Mouse (Mus musculus): ENCODE results near the gene Kcnip1.

Gene Kcnip1

GRCm38 (mm10) chr11:33908360-33909175 is 84.4 kb downstream of the Kcnip1 start:
- no peak for DNase-seq (ENCODE audit: low read depth, low spot score)

- DNase-seq (ENCODE audit: low read depth, low spot score) = no peak
Measured at GRCm38 (mm10) chr11:33903494-33903893, 89.5 kb downstream of the Kcnip1 start.

GRCm38 (mm10) chr11:33902377-33902776 is 90.6 kb downstream of the Kcnip1 start:
- no peak for DNase-seq (ENCODE audit: low read depth, low spot score)

GRCm38 (mm10) chr11:33901783-33902182 is 91.2 kb downstream of the Kcnip1 start:
- DNase-seq (ENCODE audit: low read depth, low spot score) = no peak

- DNase-seq (ENCODE audit: low read depth, low spot score) = no peak
Measured at GRCm38 (mm10) chr11:33891084-33891483, 101.9 kb downstream of the Kcnip1 start.

DNA sequence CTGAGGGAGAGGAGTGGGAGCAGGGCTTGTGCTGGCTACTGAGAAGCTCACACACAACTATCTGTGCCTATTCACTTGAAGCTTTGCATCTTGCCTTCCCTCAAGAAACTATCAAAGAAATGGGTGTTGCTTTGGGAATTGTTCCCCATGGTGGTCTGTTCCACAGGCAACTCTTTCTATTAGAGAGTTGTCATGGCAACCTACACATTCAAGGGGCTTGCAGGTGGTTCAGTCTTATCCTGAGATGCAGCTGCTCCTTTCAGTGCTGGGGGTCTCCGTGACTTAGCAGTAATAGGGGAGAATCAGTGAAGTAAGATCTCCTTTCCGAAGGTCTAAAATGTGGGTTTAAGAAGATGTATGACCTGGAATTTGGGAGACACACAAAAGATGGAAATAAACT is 102.6 kb downstream of the Kcnip1 start:
- no peak for DNase-seq (ENCODE audit: low read depth, low spot score)

GRCm38 (mm10) chr11:33887660-33888059 is 105.3 kb downstream of the Kcnip1 start:
- DNase-seq (ENCODE audit: low read depth, low spot score) = no peak

GRCm38 (mm10) chr11:33885981-33886380 is 107.0 kb downstream of the Kcnip1 start:
- no peak for DNase-seq (ENCODE audit: low read depth, low spot score)

GRCm38 (mm10) chr11:33882731-33883328 is 110.1 kb downstream of the Kcnip1 start:
- no peak for DNase-seq (ENCODE audit: low read depth, low spot score)

DNA sequence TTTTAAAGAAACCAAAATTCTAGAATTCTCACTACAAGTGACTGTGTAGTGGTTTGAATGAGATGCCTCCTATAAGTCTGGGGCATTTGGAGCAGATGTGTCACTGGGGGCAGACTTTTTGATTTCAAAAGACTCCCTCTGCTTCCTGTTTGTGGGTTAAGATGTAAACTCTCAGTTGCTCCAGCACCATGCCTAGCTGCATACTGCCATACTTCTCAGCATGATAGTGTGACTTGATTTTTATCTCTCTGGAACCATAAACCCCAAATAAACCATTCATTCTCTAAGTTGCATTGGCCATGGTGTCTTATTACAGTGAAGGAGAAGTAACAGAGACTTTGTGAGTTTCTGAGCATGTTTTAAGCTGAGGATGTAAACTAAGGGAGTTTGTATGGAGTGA is 118.0 kb downstream of the Kcnip1 start:
- DNase-seq (ENCODE audit: low read depth, low spot score) = no peak

DNA sequence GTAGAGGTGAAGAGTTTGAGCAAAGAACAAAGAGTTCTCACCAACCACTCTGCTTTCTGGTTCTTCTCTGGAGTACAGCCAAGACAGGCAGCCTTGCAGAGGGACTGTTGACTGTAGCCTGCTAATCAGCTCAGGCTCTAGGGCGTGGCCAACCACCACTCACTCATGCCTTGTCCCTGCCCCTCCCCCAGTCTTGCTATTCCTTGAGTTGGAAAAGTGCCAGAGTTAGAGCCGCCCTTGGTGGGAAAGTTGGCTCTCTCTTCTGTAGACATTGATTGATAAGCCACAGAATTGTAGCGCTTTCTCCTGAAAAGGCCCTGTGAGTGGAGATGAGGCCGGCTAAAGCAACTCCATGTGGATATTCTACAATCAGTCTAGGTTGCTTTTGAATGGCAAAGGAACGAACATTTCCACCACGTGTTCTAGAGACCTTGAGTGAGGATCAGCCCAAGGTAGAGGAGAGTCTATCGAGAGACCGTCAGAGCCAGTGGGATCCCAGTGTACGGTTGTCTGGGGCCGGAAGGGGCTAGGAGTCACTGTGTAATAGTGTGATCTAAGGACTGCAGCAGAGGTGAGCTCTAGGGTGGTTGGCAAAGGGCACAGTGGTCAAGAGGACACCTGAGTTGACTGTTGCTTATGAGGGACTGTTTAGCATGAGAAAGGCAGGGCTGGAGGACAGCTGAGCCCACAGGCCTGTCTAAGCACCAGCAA is 119.7 kb downstream of the Kcnip1 start:
- no peak for DNase-seq (ENCODE audit: low read depth, low spot score)

DNA sequence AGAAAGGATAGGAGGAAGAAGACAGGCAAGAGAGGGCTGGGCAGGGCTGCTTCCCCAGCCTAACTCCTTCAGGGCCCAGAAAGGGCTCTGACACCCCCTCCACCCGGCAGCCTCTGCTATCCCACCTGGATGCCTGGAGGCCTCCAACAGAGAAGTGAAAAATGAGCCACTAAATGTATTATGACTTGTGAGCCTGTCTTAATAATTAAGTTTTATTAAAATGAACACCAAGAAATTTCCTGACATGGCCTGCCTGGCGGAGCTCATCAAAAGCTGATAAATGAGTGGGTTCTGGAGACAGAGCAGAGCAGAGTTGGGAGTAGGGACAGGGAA is 120.3 kb downstream of the Kcnip1 start:
- no peak for DNase-seq (ENCODE audit: low read depth, low spot score)

DNA sequence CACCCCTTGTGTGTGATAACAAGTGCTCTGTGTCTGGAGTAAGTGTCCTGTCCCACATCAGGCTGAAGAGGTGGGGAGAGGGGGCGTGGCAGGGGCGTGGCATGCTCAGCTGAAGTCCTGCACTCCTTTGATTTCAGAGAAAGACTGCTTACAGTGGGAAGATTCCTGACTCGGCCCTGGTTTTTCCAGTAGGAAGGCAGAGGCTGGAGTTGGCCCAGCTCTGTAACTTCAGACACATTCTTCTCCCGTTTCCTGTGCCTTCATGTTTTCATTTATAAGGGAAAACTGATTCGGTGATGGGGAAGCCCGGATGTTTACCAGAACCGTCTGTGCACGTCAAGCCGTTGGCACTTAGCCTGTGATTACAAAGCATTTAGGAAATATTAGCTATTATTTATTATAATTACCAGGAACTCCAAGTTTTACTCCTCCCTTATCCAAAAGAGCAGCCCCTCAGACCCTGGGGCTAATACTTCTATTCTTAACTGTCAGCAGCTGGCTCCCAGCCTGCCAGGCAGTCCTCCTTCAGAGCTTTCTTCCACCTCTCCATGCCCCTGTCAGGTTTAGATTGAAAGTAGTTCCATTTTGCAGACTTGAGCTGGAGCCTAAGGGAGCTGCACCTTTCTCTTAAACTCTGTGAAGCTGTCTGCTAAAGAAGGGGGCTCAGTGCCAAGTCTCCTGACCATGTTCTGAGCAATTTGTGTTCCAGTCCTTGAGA is 120.8 kb downstream of the Kcnip1 start:
- no peak for DNase-seq (ENCODE audit: low read depth, low spot score)

DNA sequence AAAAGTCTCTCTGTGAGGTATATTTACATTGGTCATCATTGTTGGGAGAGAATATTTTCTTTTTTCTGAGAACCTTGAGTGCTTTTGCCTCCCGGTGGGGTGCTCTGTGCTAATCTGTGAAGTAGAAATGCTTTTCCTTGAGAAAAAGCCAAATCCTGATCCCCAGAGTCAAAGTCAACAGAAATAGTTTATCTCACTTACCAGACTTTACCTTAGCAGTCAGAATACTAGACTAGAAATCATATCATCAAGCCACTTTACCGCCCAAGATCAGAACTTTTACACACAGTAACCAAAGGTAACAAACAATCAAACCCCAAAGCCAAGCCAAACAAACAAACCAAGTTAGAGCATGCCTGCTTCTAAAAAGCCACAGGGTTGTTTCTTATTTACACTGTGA is 122.7 kb downstream of the Kcnip1 start:
- DNase-seq (ENCODE audit: low read depth, low spot score) = no peak

- no peak for DNase-seq (ENCODE audit: low read depth, low spot score)
Measured at GRCm38 (mm10) chr11:33869559-33869958, 123.4 kb downstream of the Kcnip1 start.

DNA sequence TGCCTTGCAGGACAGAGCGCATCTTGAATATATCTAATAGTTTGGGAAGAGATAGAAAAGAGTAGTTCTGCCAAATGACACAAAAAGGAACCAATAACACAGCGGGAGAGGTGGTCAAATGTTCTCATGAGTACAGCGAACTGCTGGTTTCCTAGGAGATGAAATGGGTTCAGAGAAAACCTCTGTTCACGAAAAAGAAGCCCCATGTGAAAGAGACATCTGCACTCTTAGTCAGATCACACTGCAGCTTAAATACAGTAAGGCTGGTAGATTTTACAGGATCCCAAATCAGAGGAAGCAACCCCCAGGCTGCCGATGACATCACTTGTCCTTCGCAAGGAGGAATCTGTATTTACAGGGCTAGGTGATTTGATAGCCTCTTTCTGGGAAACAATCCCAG is 126.2 kb downstream of the Kcnip1 start:
- no peak for DNase-seq (ENCODE audit: low read depth, low spot score)

DNA sequence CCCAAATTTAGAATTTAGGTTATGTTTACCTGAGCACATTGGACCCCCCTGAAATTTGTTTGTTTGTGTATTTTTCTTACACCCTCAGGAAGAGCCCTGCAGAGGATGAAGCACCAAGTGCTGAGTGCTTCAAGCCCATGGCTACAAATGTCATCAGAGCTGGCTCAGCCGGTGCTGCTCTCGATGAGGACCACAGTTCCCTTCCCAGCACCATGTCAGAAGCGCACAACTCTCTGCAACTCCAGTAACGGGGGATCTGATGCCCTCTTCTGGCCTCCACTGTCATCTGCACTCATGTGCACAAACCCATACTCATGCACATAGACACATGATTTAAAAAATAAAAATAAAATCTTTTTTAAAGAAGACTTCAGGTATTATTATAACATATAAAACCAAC is 128.7 kb downstream of the Kcnip1 start:
- DNase-seq (ENCODE audit: low read depth, low spot score) = no peak

DNA sequence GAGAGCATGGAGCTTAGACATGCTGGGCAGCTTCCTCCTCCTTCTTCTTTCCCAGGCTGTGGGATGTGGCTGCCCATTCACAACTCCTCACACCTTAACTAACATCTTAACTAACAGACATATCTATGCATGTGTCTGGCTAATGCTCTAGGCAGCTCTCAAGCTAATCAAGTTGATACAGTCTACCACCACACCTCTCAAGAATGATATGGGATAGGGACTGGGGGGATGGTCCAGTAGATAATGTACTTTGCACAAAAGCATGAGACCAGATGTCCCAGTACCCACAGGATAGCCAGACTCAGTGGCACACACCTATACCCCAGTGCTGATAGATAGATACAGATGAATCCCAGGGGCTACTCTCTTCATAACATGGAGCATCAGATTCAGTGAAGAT is 131.1 kb downstream of the Kcnip1 start:
- DNase-seq (ENCODE audit: low read depth, low spot score) = no peak

GRCm38 (mm10) chr11:33860905-33861582 is 131.9 kb downstream of the Kcnip1 start:
- no peak for DNase-seq (ENCODE audit: low read depth, low spot score)

DNA sequence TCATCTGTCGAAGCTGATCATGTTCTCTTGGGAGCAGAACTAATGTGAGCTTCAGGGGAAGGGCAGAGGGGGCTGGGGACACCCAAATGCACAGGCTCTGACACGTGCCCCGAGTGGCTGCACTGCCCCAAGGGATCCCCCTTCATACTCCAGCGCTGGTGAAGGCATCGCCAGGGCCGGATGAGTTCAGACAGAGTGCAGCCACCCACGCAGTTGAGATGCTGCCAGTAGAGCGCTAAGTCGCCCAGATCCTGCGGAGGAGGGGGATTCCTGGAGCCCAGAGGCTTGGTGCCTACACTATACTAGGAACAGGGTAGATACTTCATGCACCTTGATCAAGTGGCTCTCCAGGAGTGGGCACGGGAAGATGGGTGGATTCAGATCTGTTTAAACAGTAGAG is 143.3 kb downstream of the Kcnip1 start:
- DNase-seq (ENCODE audit: low read depth, low spot score) = no peak

DNA sequence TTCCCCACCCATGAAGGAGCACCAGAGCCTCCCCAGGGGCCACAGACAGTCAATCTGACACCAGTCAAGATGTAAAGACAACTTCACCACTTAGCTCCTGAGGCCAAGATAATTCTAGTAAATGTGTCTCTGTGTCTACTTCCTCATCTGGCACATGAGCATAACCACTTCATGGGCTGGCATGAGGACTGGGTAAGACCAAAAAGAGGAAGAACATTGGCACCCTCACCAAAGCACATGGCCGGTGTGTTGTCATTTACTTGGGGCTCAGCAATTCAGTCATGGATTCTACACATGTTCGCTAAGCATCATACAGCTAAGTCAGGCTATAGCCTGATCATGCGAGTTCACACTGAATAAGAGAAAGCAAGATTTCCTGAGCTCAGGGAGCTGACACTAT is 144.3 kb downstream of the Kcnip1 start:
- DNase-seq (ENCODE audit: low read depth, low spot score) = no peak

DNA sequence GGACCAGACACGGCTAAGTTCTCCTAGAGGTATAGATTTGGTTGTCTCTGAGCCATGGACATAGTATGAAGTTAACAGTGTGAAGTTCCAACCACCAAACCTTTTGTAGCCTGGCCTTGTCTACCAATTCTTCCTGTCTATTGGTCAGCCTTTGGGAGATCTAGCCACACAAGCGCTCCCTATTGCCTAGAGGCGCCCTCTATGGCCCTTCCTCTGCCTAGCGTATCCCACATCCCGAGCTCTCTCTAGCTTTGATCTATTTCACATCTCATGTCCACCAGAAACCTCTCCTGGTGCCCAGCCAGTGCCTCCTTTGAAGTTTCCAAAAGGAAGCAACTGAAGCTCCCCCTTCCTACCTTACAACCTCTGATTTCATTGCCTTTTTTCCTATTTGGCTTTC is 147.0 kb downstream of the Kcnip1 start:
- no peak for DNase-seq (ENCODE audit: low read depth, low spot score)

Data from CD4-positive helper T cell, adult 2 months (primary cell).